Comparison of ENCODE assay signal across 9 mouse cellular contexts in the genomic region with DNA sequence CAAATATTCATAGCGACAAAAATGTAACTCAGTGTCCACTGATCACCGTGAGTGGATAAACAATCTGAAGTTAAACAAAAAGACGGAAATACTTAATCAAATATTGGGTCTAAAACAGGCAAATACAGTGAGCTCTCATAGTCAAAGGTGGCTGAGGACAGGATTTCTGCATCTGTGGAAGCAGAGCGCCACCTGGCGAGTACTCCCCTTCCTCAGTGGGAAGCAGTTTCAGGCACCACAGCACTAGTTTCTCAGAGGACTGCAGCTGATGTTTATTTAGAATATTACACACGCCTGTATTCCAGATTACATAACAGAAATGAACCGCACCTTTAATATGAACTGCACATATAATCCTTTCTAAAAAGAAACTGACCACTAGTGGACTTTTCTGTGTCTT. TPM values are rescaled to one million over a fixed set of nuclear protein-coding genes. Genes with fewer than 3 reads are reported as not detected.
DNase-seq lines count a peak whose midpoint lies in the region; ATAC-seq and TF ChIP-seq lines count a peak whose summit lies in the region.
"Had no signal": no experiment of that assay in that cellular context is flagged by ENCODE, and none has a peak within 500 bp of the region (broad histone marks: within the 10 kb centered on the region; RNA-seq: fewer than 3 reads in every experiment).

No protein-coding gene starts in this region.

- H3K4me1 ChIP-seq in intestine, postnatal 0 days (replicated peaks; ENCODE audit: control insufficient read depth, insufficient read depth, low read length): no peaks in the 10 kb centered on the region
- no peaks in the 10 kb centered on the region for H3K4me1 ChIP-seq in intestine, embryonic 16.5 days (ENCODE audit: control insufficient read depth, insufficient read depth, low read length)
- H3K4me1 ChIP-seq in heart, postnatal 0 days (ENCODE audit: control insufficient read depth, insufficient read depth): no peaks in the 10 kb centered on the region
- H3K4me1 ChIP-seq in forebrain, embryonic 11.5 days (replicated peaks; ENCODE audit: control insufficient read depth, insufficient read depth, low read length): no peaks in the 10 kb centered on the region
- H3K4me1 ChIP-seq: liver, embryonic 13.5 days had no signal

- H3K9ac ChIP-seq in intestine, postnatal 0 days (ENCODE audit: low read depth, low read length): no peak overlapping the region
- H3K9ac ChIP-seq in intestine, embryonic 16.5 days (ENCODE audit: low read depth, low read length): no peak overlapping the region
- no peak overlapping the region for H3K9ac ChIP-seq in heart, postnatal 0 days (replicated peaks; ENCODE audit: low read depth, low read length)
- no peak overlapping the region for H3K9ac ChIP-seq in forebrain, embryonic 11.5 days (ENCODE audit: low read length)
- H3K9ac ChIP-seq: liver, embryonic 13.5 days had no signal

- WGBS in intestine, postnatal 0 days: 51% methylated on average over 7 of the region's 7 CpGs
- WGBS in intestine, embryonic 16.5 days: 58% methylated on average over 7 of the region's 7 CpGs
- WGBS in heart, postnatal 0 days: 62% methylated on average over 7 of the region's 7 CpGs
- 84% methylated on average over 7 of the region's 7 CpGs for WGBS in forebrain, embryonic 11.5 days

- no peaks in the 10 kb centered on the region for H3K27me3 ChIP-seq in intestine, postnatal 0 days (replicated peaks; ENCODE audit: control insufficient read depth, insufficient read depth, low read length)
- no peaks in the 10 kb centered on the region for H3K27me3 ChIP-seq in intestine, embryonic 16.5 days (replicated peaks; ENCODE audit: control insufficient read depth, insufficient read depth, low read length)
- no peaks in the 10 kb centered on the region for H3K27me3 ChIP-seq in heart, postnatal 0 days (ENCODE audit: control insufficient read depth, insufficient read depth, low read length)
- no peaks in the 10 kb centered on the region for H3K27me3 ChIP-seq in forebrain, embryonic 11.5 days (ENCODE audit: control insufficient read depth, insufficient read depth, low read length)
- H3K27me3 ChIP-seq: liver, embryonic 13.5 days had no signal

- H3K4me3 ChIP-seq in intestine, postnatal 0 days (ENCODE audit: low read depth, low read length): no peak overlapping the region
- H3K4me3 ChIP-seq in intestine, embryonic 16.5 days (ENCODE audit: low read length): no peak overlapping the region
- no peak overlapping the region for H3K4me3 ChIP-seq in heart, postnatal 0 days (ENCODE audit: low read depth, low read length)
- H3K4me3 ChIP-seq in forebrain, embryonic 11.5 days (ENCODE audit: low read depth, low read length): no peak overlapping the region
- H3K4me3 ChIP-seq: liver, embryonic 13.5 days had no signal

- no peak for ATAC-seq in intestine, postnatal 0 days
- ATAC-seq in intestine, embryonic 16.5 days: no peak
- ATAC-seq in heart, postnatal 0 days (ENCODE audit: insufficient read depth, low read depth): no peak; the same call in 1 of the 2 replicates
- no peak for ATAC-seq in forebrain, embryonic 11.5 days (replicated peaks; ENCODE audit: low FRiP score)

- no peak for TF ChIP-seq EP300 in heart, postnatal 0 days (IDR thresholded peaks at IDR 0.05; ENCODE audit: low read depth)

- DNase-seq in ES-CJ7 (ENCODE audit: low read depth, low spot score): peak; percentile 42
- DNase-seq in brain, adult 2 months (ENCODE audit: low read depth, low spot score): peak; percentile 67
- peak; percentile 49 for DNase-seq in heart, postnatal 0 days (ENCODE audit: low spot score)
- DNase-seq in lung, adult 18-20 months: peak; percentile 56 to 65
- peak; percentile 61 to 68 for DNase-seq in right cerebral cortex, adult 2 months (ENCODE audit: low spot score in 2 of 2)
- DNase-seq in forebrain, embryonic 11.5 days (ENCODE audit: low spot score): no peak
- DNase-seq: liver, embryonic 13.5 days had no signal

- H3K4me2 ChIP-seq in intestine, postnatal 0 days (replicated peaks; ENCODE audit: low read depth): no peak overlapping the region
- H3K4me2 ChIP-seq in intestine, embryonic 16.5 days (ENCODE audit: low read depth, low read length): no peak overlapping the region
- no peak overlapping the region for H3K4me2 ChIP-seq in heart, postnatal 0 days (ENCODE audit: low read depth, low read length)
- no peak overlapping the region for H3K4me2 ChIP-seq in forebrain, embryonic 11.5 days (ENCODE audit: low read depth, low read length, severe bottlenecking)
- H3K4me2 ChIP-seq: liver, embryonic 13.5 days had no signal

- peak; percentile 88 for TF ChIP-seq CTCF in intestine, postnatal 0 days (IDR thresholded peaks at IDR 0.05; ENCODE audit: low read depth)
- TF ChIP-seq CTCF in heart, postnatal 0 days (IDR thresholded peaks at IDR 0.05; ENCODE audit: low read depth): peak; percentile 82

- H3K27ac ChIP-seq in intestine, postnatal 0 days (ENCODE audit: low read depth, low read length): no peak overlapping the region
- H3K27ac ChIP-seq in intestine, embryonic 16.5 days (ENCODE audit: low read length): no peak overlapping the region
- H3K27ac ChIP-seq in heart, postnatal 0 days (ENCODE audit: low read depth): no peak overlapping the region
- H3K27ac ChIP-seq in forebrain, embryonic 11.5 days (ENCODE audit: low read depth, low read length): no peak overlapping the region
- H3K27ac ChIP-seq: liver, embryonic 13.5 days had no signal

- no peaks in the 10 kb centered on the region for H3K9me3 ChIP-seq in intestine, postnatal 0 days (ENCODE audit: control insufficient read depth)
- no peaks in the 10 kb centered on the region for H3K9me3 ChIP-seq in intestine, embryonic 16.5 days (ENCODE audit: control insufficient read depth, low read length)
- H3K9me3 ChIP-seq in heart, postnatal 0 days (replicated peaks; ENCODE audit: control insufficient read depth, low read length): no peaks in the 10 kb centered on the region
- no peaks in the 10 kb centered on the region for H3K9me3 ChIP-seq in forebrain, embryonic 11.5 days (ENCODE audit: control insufficient read depth, low read length)
- H3K9me3 ChIP-seq: liver, embryonic 13.5 days had no signal

- H3K36me3 ChIP-seq in intestine, postnatal 0 days (ENCODE audit: control insufficient read depth, insufficient read depth): peaks cover 49% of the 10 kb centered on the region
- peaks cover 5% of the 10 kb centered on the region; the same call in 1 of the 2 replicates for H3K36me3 ChIP-seq in intestine, embryonic 16.5 days (ENCODE audit: control insufficient read depth, insufficient read depth, low read length)
- H3K36me3 ChIP-seq in heart, postnatal 0 days (replicated peaks; ENCODE audit: control insufficient read depth, insufficient read depth, low read length): peaks cover 59% of the 10 kb centered on the region
- peaks cover 1% of the 10 kb centered on the region; the same call in 1 of the 2 replicates for H3K36me3 ChIP-seq in forebrain, embryonic 11.5 days (ENCODE audit: control insufficient read depth, insufficient read depth, low read length)

RNA-seq across cellular contexts. Expression of a gene that starts 20.3 kb away (rescaled TPM):
- 0.98 and 1.3 TPM in 2 replicates for polyA plus RNA-seq in intestine, postnatal 0 days (2015; fragmentation: Nextera tagmentation; extraction: Ambion mirVana)
- polyA plus RNA-seq in intestine, embryonic 16.5 days (2015; fragmentation: Nextera tagmentation; extraction: Ambion mirVana): 3.5 and 3.7 TPM in 2 replicates
- 1.5 and 2.2 TPM in 2 replicates for total RNA-seq in heart, postnatal 0 days (2014; rRNA removed; ENCODE audit: low replicate concordance)
- polyA plus RNA-seq in heart, postnatal 0 days (2015; fragmentation: Nextera tagmentation; extraction: Ambion mirVana): 1.2 and 1.3 TPM in 2 replicates
- 12.8 and 13.1 TPM in 2 replicates for polyA plus RNA-seq in forebrain, embryonic 11.5 days (2014; fragmentation: Nextera tagmentation; extraction: Ambion mirVana)
